Mouse (Mus musculus) cerebellum, adult 8-10 months (tissue): ENCODE measurements around the gene Ppm1g.

Experiments
- DNase-seq: peaks from one replicate; pipeline ENCODE4 v3.0.0; 2022

The Ppm1g gene

GRCm38 (mm10) chr5:31220448-31221303 is at the start of gene Ppm1g:
Gene Ppm1g (minus strand): TSS chr5:31220687.
- DNase-seq: peak; percentile 97

- DNase-seq: no peak
Observed at GRCm38 (mm10) chr5:31267686-31268085, 47.2 kb upstream of the Ppm1g start.

GRCm38 (mm10) chr5:31266101-31266500 is 45.6 kb upstream of the Ppm1g start:
- no peak for DNase-seq

DNA sequence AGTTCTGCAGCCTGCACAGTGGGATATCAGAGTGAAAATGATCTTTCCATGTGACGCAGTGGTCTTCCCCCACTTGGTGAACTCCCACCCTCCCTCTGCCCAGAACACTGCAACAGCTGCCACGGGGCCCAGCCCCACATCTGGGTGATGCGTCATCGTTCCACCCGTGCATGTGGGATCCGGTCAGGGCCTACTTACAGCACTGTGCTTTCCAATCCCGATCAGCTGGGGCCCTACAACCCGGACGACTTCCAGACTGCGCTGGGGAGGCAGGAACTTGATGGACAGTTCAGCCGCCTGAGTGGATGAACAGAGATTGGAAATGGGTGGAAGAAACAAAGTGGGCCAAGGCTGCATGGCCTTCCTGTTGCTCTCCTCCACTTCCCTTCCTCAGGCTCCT is 37.1 kb upstream of the Ppm1g start:
- DNase-seq: no peak

DNA sequence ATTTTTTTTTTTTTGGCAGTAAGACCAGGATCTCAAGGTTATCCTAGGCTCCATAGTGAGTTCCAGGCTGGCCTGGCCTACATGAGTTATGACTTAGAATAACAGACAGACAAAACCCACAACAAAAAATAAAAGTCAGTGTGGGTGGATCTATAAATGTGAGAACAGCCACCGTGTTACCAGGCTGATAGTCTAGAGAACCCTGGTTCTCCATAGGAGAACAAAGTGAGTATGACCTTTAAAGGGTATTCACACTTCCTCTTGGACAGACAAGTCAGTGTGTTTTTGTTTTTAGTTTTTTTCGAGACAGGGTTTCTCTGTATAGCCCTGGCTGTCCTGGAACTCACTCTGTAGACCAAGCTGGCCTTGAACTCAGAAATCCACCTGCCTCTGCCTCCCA is 35.5 kb upstream of the Ppm1g start:
- DNase-seq: no peak

- no peak for DNase-seq
Observed at GRCm38 (mm10) chr5:31255381-31255780, 34.9 kb upstream of the Ppm1g start.

GRCm38 (mm10) chr5:31254901-31255300 is 34.4 kb upstream of the Ppm1g start:
- no peak for DNase-seq

- DNase-seq: no peak
Observed at GRCm38 (mm10) chr5:31254452-31254851, 34.0 kb upstream of the Ppm1g start.

- no peak for DNase-seq
Observed at GRCm38 (mm10) chr5:31253806-31254205, 33.3 kb upstream of the Ppm1g start.

GRCm38 (mm10) chr5:31252795-31253545 is 32.5 kb upstream of the Ppm1g start:
- DNase-seq: no peak

DNA sequence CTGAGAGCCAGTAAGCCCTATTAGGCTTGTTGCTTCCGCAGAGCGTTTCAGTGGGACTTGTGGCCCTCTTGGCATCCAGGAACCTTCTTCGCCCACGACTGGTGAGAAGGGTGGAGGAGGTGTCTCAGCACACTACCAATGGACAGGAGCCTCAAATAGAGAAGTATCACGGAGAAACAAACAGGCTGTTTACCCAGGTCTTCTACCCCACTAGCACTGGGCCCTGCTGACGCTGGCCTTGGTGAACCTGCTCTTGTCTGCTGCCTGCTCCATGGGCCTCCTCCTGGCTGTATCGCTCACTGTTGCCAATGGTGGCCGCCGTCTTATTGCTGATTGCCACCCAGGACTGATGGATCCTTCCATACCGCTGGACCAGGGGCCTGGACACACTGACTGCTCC is 31.7 kb upstream of the Ppm1g start:
- DNase-seq: no peak

GRCm38 (mm10) chr5:31251541-31252101 is 31.1 kb upstream of the Ppm1g start, which contains the start of gene Krtcap3:
Gene Krtcap3 (plus strand): TSS chr5:31251691.
- DNase-seq: peak; percentile 23

DNA sequence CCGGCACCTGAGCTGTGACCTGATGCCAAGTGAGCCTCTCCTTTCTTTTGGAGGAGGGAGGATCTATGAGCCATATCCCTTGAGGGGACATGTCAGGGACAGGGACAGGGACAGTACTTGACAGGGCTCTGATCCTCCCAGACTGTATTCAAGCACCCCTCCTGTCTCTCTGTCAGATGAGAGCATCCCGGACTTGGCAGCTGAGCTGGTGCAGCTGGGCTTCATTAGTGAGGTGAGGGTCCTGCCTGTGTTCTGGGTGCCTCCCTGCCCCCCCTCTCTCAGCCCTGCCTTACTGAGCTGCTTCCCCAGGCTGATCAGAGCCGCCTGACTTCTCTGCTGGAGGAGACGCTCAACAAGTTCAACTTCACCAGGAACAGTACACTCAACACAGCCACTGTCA is 30.2 kb upstream of the Ppm1g start:
- no peak for DNase-seq

DNA sequence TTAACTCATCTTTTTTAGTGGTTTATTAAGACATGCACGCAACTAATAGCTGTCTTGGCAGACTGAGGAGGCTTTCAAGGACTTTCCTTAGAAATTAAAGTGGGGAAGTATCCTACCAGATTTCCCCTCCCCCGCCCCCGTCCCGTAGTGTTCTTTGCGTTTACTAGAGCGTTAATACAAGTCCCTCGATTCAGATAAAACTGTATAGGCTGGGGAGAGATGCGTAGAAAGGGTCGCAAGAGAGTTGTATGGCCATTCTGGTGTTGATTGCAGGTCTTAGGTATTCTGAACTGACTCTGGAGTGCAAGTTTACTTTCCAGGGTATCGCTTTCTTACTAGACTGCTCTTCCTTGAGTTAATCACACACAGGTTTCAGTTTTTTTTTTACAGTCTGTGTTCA is 21.7 kb upstream of the Ppm1g start:
- no peak for DNase-seq

- no peak for DNase-seq
Observed at GRCm38 (mm10) chr5:31241522-31242034, 21.1 kb upstream of the Ppm1g start.

- peak; percentile 96 for DNase-seq
Observed at GRCm38 (mm10) chr5:31240637-31241521, 20.4 kb upstream of the Ppm1g start, which contains the start of the genes Nrbp1 and Gm9970. Gene Nrbp1 (plus strand): TSS chr5:31240864. Gene Gm9970 (minus strand): TSS chr5:31241232.

- no peak for DNase-seq
Observed at GRCm38 (mm10) chr5:31226641-31227040, 6.2 kb upstream of the Ppm1g start.

DNA sequence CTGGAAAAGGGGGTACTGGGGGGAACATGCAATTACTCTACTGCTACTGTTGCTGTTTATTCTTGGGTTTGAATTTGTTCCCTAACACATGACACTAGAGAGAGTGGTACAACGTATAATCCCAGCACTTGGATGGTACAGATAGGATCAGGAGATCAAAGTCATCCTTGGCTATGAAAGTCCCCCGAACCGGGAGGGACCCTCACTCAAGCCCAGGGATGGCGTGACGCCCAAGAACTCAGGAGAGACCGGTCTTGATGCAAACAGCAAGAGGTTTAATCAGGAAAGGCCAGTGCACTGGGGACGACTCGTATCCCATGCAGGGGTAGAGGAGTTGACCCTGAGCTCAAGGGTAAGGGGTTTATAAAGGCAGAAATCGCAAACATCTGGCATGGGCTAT is 2.2 kb upstream of the Ppm1g start:
- no peak for DNase-seq

DNA sequence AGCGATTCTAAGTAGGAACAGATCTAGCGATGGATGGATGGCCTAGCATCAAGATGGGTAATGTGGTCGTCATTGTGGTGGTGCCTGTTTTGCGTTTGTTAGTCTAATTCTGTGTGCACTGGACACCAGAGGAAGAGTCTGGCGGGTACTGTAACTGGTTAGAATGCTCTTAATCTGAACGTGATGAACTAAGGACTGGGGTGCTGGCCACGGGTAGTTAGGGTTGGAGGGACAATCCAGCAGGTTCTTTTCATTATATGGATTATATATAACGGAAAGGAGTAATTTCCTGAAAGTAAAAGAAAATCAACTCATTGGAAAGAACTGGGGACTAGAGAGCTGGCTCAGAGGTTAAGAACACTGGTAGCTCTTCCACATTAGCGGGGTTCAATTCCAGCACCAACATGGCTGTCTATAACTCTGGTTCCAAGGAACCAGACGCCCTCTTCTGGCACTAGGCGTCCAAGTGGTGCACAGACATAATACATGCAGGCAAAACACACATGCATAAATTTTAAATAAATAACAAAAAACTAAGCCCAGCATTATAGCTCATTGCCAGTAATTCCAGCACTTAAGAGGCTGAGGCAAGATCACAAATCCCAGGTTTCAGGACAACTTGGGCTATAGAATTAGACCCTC is 938 bp upstream of the Ppm1g start:
- no peak for DNase-seq

DNA sequence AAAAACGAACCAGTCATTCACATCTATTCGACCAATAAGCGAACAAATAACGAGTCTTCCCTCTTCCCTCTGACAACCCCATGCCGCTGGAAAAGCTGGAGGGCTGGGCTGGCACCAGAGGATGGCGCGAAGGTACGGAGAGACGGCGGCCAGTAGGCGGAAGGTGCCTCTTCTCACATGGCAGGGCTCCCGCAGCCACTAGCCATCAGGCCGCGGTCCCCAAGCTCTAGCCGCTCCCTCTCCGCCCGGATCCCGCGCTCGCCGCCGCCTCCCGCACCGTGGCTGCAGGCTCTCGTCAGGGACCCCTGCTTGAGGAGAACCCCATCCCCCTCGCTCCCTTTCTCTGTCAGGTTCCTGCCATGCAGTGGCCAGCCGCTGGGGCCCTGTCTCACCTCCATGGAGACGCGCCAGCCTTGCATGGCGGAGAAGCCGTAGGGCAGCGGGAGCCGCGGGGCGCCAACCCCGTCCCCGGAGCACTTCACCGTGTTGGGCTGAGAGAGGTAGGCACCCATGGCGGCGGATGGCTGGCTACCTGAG is 508 bp downstream of the Ppm1g start:
- no peak for DNase-seq

DNA sequence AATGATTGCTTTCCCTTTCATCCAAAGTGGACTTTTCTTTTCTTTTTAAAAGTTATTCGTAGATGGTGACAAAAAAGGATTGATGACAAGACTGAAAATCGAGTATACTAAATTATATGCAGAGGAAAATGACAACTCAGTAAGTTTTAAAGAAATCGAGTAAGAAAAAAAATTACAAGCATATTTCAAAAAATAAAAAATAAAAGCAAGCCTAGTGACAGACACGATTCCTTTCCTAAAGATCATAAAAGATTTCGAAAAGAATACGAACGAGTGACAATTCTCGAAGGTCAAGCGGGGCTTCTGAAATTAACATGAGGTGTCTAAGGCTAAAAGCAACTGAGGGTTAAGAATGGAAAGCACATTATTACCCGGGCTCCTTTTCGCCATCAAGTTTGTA is 1.0 kb downstream of the Ppm1g start:
- DNase-seq: no peak

- no peak for DNase-seq
Observed at GRCm38 (mm10) chr5:31219070-31219469, 1.4 kb downstream of the Ppm1g start.
